Mouse (Mus musculus): ENCODE measurements around the gene Cyp11a1. TPM values are rescaled to one million over a fixed set of nuclear protein-coding genes. Genes with fewer than 3 reads are reported as not detected.

Gene Cyp11a1
- polyA plus RNA-seq, 1 experiment from 2014 or later, result 0.13 TPM

GRCm38 (mm10) chr9:58044828-58045227 is 38.6 kb downstream of the Cyp11a1 start:
- H3K4me2 ChIP-seq, result no peak overlapping the region
- no peaks in the 10 kb centered on the region for H3K36me3 ChIP-seq (ENCODE audit: insufficient read depth)
- H3K9me3 ChIP-seq (ENCODE audit: low read depth, low read length), result no peaks in the 10 kb centered on the region
- no peak for TF ChIP-seq CTCF (IDR thresholded peaks at IDR 0.05; ENCODE audit: low read depth)
- no peak overlapping the region for H3K27ac ChIP-seq (ENCODE audit: low read depth)
- no peak overlapping the region for H3K4me3 ChIP-seq (ENCODE audit: low read depth, low read length)
- WGBS, result 26% methylated on average over 10 of the region's 10 CpGs
- H3K4me1 ChIP-seq (ENCODE audit: insufficient read depth), result no peaks in the 10 kb centered on the region
- DNase-seq (no peak), ATAC-seq (ENCODE audit: insufficient read depth) (no peak)
- H3K9ac ChIP-seq, result no peak overlapping the region
- H3K27me3 ChIP-seq (ENCODE audit: insufficient read depth, low read length), result no peaks in the 10 kb centered on the region

GRCm38 (mm10) chr9:58045646-58046045 is 39.4 kb downstream of the Cyp11a1 start:
- H3K4me2 ChIP-seq, result no peak overlapping the region
- no peak for ATAC-seq (ENCODE audit: insufficient read depth)
- H3K4me1 ChIP-seq (ENCODE audit: insufficient read depth), result no peaks in the 10 kb centered on the region
- WGBS, result 34% methylated on average over 4 of the region's 4 CpGs
- no peak for DNase-seq
- no peak overlapping the region for H3K4me3 ChIP-seq (ENCODE audit: low read depth, low read length)
- no peaks in the 10 kb centered on the region for H3K27me3 ChIP-seq (ENCODE audit: insufficient read depth, low read length)
- TF ChIP-seq CTCF (IDR thresholded peaks at IDR 0.05; ENCODE audit: low read depth), result no peak
- H3K27ac ChIP-seq (ENCODE audit: low read depth), result no peak overlapping the region
- no peak overlapping the region for H3K9ac ChIP-seq
- H3K36me3 ChIP-seq (ENCODE audit: insufficient read depth), result no peaks in the 10 kb centered on the region
- H3K9me3 ChIP-seq (ENCODE audit: low read depth, low read length), result no peaks in the 10 kb centered on the region

- no peak overlapping the region for H3K4me2 ChIP-seq
- DNase-seq (peak; percentile 50), ATAC-seq (ENCODE audit: insufficient read depth) (no peak)
- H3K9me3 ChIP-seq (ENCODE audit: low read depth, low read length), result no peaks in the 10 kb centered on the region
- no peak overlapping the region for H3K4me3 ChIP-seq (ENCODE audit: low read depth, low read length)
- no peak overlapping the region for H3K9ac ChIP-seq
- no peaks in the 10 kb centered on the region; the same call in 1 of the 2 replicates for H3K27me3 ChIP-seq (ENCODE audit: insufficient read depth, low read length)
- 45% methylated on average over 10 of the region's 10 CpGs for WGBS
- TF ChIP-seq CTCF (IDR thresholded peaks at IDR 0.05; ENCODE audit: low read depth), result no peak
- H3K27ac ChIP-seq (ENCODE audit: low read depth), result no peak overlapping the region
- no peaks in the 10 kb centered on the region for H3K4me1 ChIP-seq (ENCODE audit: insufficient read depth)
- no peaks in the 10 kb centered on the region for H3K36me3 ChIP-seq (ENCODE audit: insufficient read depth)
Measured at GRCm38 (mm10) chr9:58047061-58047460, 40.9 kb downstream of the Cyp11a1 start.

GRCm38 (mm10) chr9:58048621-58049020 is 42.4 kb downstream of the Cyp11a1 start:
- DNase-seq (peak; percentile 7), ATAC-seq (ENCODE audit: insufficient read depth) (no peak)
- 8% methylated on average over 6 of the region's 6 CpGs for WGBS
- Histone ChIP-seq H3K9ac (no peak overlapping the region), H3K4me1 (ENCODE audit: insufficient read depth) (no peaks in the 10 kb centered on the region), H3K9me3 (ENCODE audit: low read depth, low read length) (no peaks in the 10 kb centered on the region), H3K36me3 (ENCODE audit: insufficient read depth) (no peaks in the 10 kb centered on the region), H3K27ac (ENCODE audit: low read depth) (no peak overlapping the region), H3K27me3 (ENCODE audit: insufficient read depth, low read length) (no peaks in the 10 kb centered on the region; the same call in 1 of the 2 replicates), H3K4me3 (ENCODE audit: low read depth, low read length) (no peak overlapping the region), H3K4me2 (no peak overlapping the region)
- no peak for TF ChIP-seq CTCF (IDR thresholded peaks at IDR 0.05; ENCODE audit: low read depth)

GRCm38 (mm10) chr9:58049186-58049585 is 43.0 kb downstream of the Cyp11a1 start:
- WGBS, result 58% methylated on average over 6 of the region's 6 CpGs
- Histone ChIP-seq H3K9me3 (ENCODE audit: low read depth, low read length) (no peaks in the 10 kb centered on the region), H3K27me3 (ENCODE audit: insufficient read depth, low read length) (no peaks in the 10 kb centered on the region; the same call in 1 of the 2 replicates), H3K9ac (no peak overlapping the region), H3K4me3 (ENCODE audit: low read depth, low read length) (no peak overlapping the region), H3K4me1 (ENCODE audit: insufficient read depth) (no peaks in the 10 kb centered on the region), H3K4me2 (no peak overlapping the region), H3K27ac (ENCODE audit: low read depth) (no peak overlapping the region), H3K36me3 (ENCODE audit: insufficient read depth) (no peaks in the 10 kb centered on the region)
- DNase-seq (no peak), ATAC-seq (ENCODE audit: insufficient read depth) (no peak)
- no peak for TF ChIP-seq CTCF (IDR thresholded peaks at IDR 0.05; ENCODE audit: low read depth)

- Histone ChIP-seq H3K36me3 (ENCODE audit: insufficient read depth) (no peaks in the 10 kb centered on the region), H3K9me3 (ENCODE audit: low read depth, low read length) (no peaks in the 10 kb centered on the region), H3K27ac (ENCODE audit: low read depth) (no peak overlapping the region), H3K4me1 (ENCODE audit: insufficient read depth) (no peaks in the 10 kb centered on the region), H3K4me2 (no peak overlapping the region), H3K27me3 (ENCODE audit: insufficient read depth, low read length) (no peaks in the 10 kb centered on the region; the same call in 1 of the 2 replicates), H3K9ac (no peak overlapping the region), H3K4me3 (ENCODE audit: low read depth, low read length) (no peak overlapping the region)
- 63% methylated on average over 7 of the region's 7 CpGs for WGBS
- TF ChIP-seq CTCF (IDR thresholded peaks at IDR 0.05; ENCODE audit: low read depth), result no peak
- DNase-seq (no peak), ATAC-seq (ENCODE audit: insufficient read depth) (no peak)
Measured at GRCm38 (mm10) chr9:58049861-58050260, 43.6 kb downstream of the Cyp11a1 start.

- Histone ChIP-seq H3K27me3 (ENCODE audit: insufficient read depth, low read length) (no peaks in the 10 kb centered on the region; the same call in 1 of the 2 replicates), H3K36me3 (ENCODE audit: insufficient read depth) (no peaks in the 10 kb centered on the region), H3K27ac (ENCODE audit: low read depth) (no peak overlapping the region), H3K4me3 (ENCODE audit: low read depth, low read length) (no peak overlapping the region), H3K4me1 (ENCODE audit: insufficient read depth) (no peaks in the 10 kb centered on the region), H3K9me3 (ENCODE audit: low read depth, low read length) (no peaks in the 10 kb centered on the region), H3K9ac (no peak overlapping the region), H3K4me2 (no peak overlapping the region)
- 22% methylated on average over 5 of the region's 5 CpGs for WGBS
- TF ChIP-seq CTCF (IDR thresholded peaks at IDR 0.05; ENCODE audit: low read depth), result peak; percentile 56
- peak; percentile 55 for DNase-seq
- no peak for ATAC-seq (ENCODE audit: insufficient read depth)
Measured at GRCm38 (mm10) chr9:58051937-58052336, 45.7 kb downstream of the Cyp11a1 start.

- peak; percentile 89 for TF ChIP-seq CTCF (IDR thresholded peaks at IDR 0.05; ENCODE audit: low read depth)
- Histone ChIP-seq H3K4me1 (ENCODE audit: insufficient read depth) (no peaks in the 10 kb centered on the region), H3K4me3 (ENCODE audit: low read depth, low read length) (no peak overlapping the region), H3K4me2 (no peak overlapping the region), H3K36me3 (ENCODE audit: insufficient read depth) (no peaks in the 10 kb centered on the region), H3K9ac (no peak overlapping the region), H3K27ac (ENCODE audit: low read depth) (no peak overlapping the region), H3K27me3 (ENCODE audit: insufficient read depth, low read length) (no peaks in the 10 kb centered on the region; the same call in 1 of the 2 replicates), H3K9me3 (ENCODE audit: low read depth, low read length) (no peaks in the 10 kb centered on the region)
- DNase-seq (peak; percentile 83), ATAC-seq (ENCODE audit: insufficient read depth) (no peak)
- WGBS, result 14% methylated on average over 3 of the region's 3 CpGs
Measured at GRCm38 (mm10) chr9:58053102-58053501, 46.9 kb downstream of the Cyp11a1 start.
